Mouse (Mus musculus) small intestine, adult 2 months (tissue): Measurements from ENCODE around the gene Galnt7. TPM values are rescaled to one million over a fixed set of nuclear protein-coding genes. Genes with fewer than 3 reads are reported as not detected.

Experiments used
- H3K27ac ChIP-seq: fragments of 200-500 bp; 2 replicates; pipeline ENCODE4 v1.5.1; 2012; ENCODE audit warnings: low read depth, low read length, control low read depth, inconsistent platforms; ENCODE audit not compliant: insufficient read depth
- H3K27me3 ChIP-seq: fragments of 200-500 bp; 2 replicates; pipeline ENCODE4 v1.6.1; 2012; ENCODE audit warnings: mild to moderate bottlenecking, moderate library complexity, low read length, inconsistent platforms; ENCODE audit not compliant: control insufficient read depth, insufficient read depth
- H3K36me3 ChIP-seq: fragments of 200-500 bp; 2 replicates; pipeline ENCODE4 v1.6.1; 2012; ENCODE audit warnings: mild to moderate bottlenecking, low read length, control low read depth, inconsistent platforms; ENCODE audit not compliant: control insufficient read depth, insufficient read depth
- H3K4me1 ChIP-seq: fragments of 200-500 bp; 2 replicates; pipeline ENCODE4 v1.6.1; 2012; ENCODE audit warnings: low read length, inconsistent platforms, mixed read lengths; ENCODE audit not compliant: control insufficient read depth, insufficient read depth, insufficient read length
- H3K4me3 ChIP-seq: fragments of 200-500 bp; 2 replicates; pipeline ENCODE4 v1.5.1; 2012; ENCODE audit warnings: low read depth, mild to moderate bottlenecking, control low read depth, inconsistent platforms, low read length, moderate library complexity
- CTCF ChIP-seq: fragments of 200-500 bp; IDR thresholded peaks from 2 replicates; pipeline ENCODE4 v1.5.1; 2012; ENCODE audit warnings: low read depth, mild to moderate bottlenecking, control low read depth, inconsistent platforms, low read length, moderate library complexity, mixed read lengths; ENCODE audit not compliant: insufficient replicate concordance, insufficient read length; ENCODE audit errors: extremely low read depth
- POLR2A ChIP-seq: fragments of 200-500 bp; IDR thresholded peaks from 2 replicates; pipeline ENCODE4 v1.6.1; 2012; ENCODE audit warnings: low read depth, mild to moderate bottlenecking, control low read depth, inconsistent platforms, low read length, moderate library complexity
- WGBS: fragments of 180-500 bp; shearing (Covaris S2); methylation state at CpG from one replicate; pipeline ENCODE4 v1.1.7; 2018; 5-methylcytosine and 5-hydroxymethylcytosine counted together
- polyA plus RNA-seq: library from polyadenylated mRNA; depleted of rRNA; stranded (reverse); fragments of >200 nt; gene quantifications from 2 replicates; pipeline ENCODE4 v1.2.3, GENCODE M21; 2012

Gene Galnt7
- polyA plus RNA-seq, 1 experiment, result 3.7 TPM

DNA sequence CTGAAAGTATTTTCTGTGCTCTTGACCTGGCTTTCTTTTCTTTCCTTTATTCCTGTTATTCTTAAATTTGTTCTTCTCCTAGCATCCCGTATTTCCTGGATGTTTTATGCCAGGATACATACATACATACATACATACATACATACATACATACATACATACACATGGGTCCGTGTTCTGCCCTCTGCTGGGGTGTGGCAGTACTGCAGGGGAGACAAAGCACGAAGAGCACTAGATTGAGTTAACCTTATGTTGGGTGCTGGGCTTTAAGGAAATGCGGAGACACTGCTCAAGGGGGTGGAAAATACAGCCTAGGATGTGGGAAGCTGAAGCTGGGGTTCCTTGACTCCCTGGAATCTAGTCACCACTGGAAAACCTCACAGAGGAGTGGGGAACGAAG, 149.2 kb downstream of the Galnt7 start:
- Histone ChIP-seq H3K4me3 (no peak overlapping the region), H3K36me3 (no peaks in the 10 kb centered on the region), H3K27ac (no peak overlapping the region), H3K4me1 (peaks cover 9% of the 10 kb centered on the region; the same call in 1 of the 2 replicates), H3K27me3 (no peaks in the 10 kb centered on the region)
- 45% methylated on average over 5 of the region's 5 CpGs for WGBS
- TF ChIP-seq POLR2A, result no peak
- peak; percentile 77; the same call in 1 of the 2 replicates for TF ChIP-seq CTCF

DNA sequence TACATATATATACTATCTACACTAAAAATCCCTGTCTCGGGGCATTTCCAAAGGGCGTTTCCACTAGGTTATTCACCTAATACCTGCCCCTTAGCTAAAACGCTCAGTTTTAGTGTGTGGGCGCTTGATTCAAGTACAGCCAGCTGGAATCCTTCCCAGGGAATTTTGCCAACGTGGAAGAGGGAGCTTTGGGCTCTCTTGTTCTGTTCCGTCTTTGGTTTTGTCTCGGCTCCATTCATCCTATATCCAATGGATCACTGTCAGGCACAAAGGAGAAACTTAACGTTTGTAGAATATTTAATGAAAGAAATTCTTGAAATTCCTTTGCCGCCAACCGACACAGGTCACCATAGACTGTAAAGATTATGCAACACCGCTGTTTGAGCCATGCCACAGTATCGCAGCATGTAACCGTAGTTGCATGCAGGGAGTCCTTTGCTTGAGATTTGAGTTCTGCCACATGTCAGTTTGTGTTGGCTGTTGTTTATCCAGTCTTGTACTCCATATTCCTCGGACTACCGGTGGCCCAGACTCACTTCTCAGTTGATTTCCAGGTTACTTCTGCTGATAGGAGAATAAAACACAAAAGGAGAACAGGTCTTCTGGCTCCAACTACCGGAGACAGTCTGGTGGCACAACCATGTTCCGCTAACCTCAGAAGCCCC, 153.9 kb downstream of the Galnt7 start:
- Histone ChIP-seq H3K27ac (0 out of 2 replicates have a peak overlapping the region, but pooled peaks have one; percentile 15), H3K4me1 (peaks cover 5% of the 10 kb centered on the region; the same call in 1 of the 2 replicates), H3K36me3 (no peaks in the 10 kb centered on the region), H3K27me3 (no peaks in the 10 kb centered on the region), H3K4me3 (peak overlapping the region; percentile 15; the same call in 1 of the 2 replicates)
- TF ChIP-seq CTCF (no peak), POLR2A (no peak)
- 22% methylated on average over 17 of the region's 17 CpGs for WGBS

DNA sequence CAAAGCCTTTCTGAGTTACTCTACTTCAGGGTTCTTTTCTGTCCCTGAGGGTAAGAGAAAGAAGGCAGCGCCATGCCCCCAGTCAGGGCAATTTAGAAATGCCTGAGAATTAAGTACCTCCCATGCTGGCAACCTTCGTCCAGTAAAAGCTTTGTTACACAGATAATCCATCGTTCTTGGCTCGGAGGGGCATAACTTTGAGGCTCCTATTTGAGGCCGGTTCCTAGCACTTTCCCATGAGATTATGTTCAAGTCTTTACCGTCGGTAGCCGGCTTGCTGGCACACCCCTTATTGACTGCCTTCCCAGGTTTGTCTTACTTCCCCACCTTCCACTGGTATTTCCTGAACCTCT, 154.4 kb downstream of the Galnt7 start:
- Histone ChIP-seq H3K4me3 (no peak overlapping the region), H3K36me3 (no peaks in the 10 kb centered on the region), H3K4me1 (peaks cover 5% of the 10 kb centered on the region; the same call in 1 of the 2 replicates), H3K27me3 (no peaks in the 10 kb centered on the region), H3K27ac (no peak overlapping the region)
- TF ChIP-seq POLR2A (no peak), CTCF (no peak)
- WGBS, result 25% methylated on average over 8 of the region's 8 CpGs

DNA sequence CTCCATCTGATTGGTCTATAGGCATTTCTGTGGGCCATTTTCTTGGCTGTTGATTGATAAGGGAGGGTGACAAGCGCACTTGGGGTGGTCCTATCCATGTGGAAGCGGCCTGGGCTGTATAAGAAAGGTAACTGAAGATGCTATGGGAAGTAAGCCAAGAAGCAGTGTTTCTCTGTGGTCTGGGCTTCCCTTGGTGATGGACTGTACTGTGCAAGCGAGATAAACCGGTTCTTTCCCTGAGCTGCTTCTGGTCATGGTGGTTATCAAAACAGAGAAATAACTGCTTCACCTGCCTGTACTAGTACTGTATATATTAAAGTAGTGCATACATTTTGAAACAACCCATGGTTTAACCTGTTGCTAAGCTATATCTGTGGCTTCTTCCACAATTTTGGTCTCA, 161.0 kb downstream of the Galnt7 start:
- Histone ChIP-seq H3K36me3 (no peaks in the 10 kb centered on the region), H3K4me1 (peaks cover 6% of the 10 kb centered on the region; the same call in 1 of the 2 replicates), H3K4me3 (no peak overlapping the region), H3K27me3 (no peaks in the 10 kb centered on the region), H3K27ac (no peak overlapping the region)
- TF ChIP-seq POLR2A (no peak), CTCF (no peak)
- WGBS, result 89% methylated on average over 4 of the region's 4 CpGs

DNA sequence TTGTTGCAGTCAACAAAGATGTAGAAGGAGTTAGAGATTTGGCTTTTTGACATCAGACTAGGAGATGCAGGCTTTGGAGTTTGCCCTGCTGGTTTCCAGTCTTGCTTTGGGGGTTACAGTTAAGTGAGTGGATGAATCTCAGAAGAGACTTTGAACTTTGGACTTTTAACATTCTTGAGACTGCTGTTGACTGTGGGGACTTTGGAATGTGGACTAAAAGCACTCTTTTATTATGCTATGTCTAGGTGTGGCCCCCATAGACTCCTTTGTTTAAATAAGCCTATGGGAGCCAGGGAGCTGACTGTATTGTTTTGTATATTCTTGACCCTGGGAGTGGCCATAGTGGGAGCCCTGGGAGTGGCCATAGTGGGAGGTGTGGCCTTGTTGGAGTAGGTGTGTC, 162.9 kb downstream of the Galnt7 start:
- TF ChIP-seq POLR2A (no peak), CTCF (no peak)

DNA sequence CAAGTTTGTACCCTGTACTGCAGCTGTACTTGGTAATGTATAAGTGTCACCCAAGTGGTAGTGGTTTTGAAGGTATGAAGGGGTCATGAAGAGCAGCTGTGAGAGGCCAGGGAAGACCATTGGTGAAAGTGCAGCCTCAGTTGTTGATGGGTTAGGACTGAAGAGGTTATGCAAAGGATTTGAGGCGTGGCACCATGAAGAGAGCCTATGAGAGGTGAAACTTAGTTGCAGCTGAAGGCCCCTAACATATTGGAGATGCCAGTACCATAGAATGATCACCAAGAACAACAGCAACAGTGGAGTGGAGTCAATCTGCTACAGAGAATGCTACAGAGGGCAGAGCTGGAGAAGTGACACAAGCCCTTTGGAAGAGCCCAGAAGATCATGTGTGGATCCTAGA, 163.5 kb downstream of the Galnt7 start:
- H3K4me1 ChIP-seq, result peaks cover 6% of the 10 kb centered on the region; the same call in 1 of the 2 replicates
- peak overlapping the region; percentile 71 for H3K27ac ChIP-seq
- no peaks in the 10 kb centered on the region for H3K27me3 ChIP-seq
- no peak overlapping the region for H3K4me3 ChIP-seq
- 94% methylated on average over 1 of the region's 1 CpGs for WGBS
- TF ChIP-seq CTCF (no peak), POLR2A (no peak)
- H3K36me3 ChIP-seq, result no peaks in the 10 kb centered on the region

More for the DNA sequence above, 162.9 kb downstream of the Galnt7 start:
- Histone ChIP-seq H3K4me3 (no peak overlapping the region), H3K27ac (peak overlapping the region; percentile 71), H3K27me3 (no peaks in the 10 kb centered on the region), H3K4me1 (peaks cover 6% of the 10 kb centered on the region; the same call in 1 of the 2 replicates), H3K36me3 (no peaks in the 10 kb centered on the region)

DNA sequence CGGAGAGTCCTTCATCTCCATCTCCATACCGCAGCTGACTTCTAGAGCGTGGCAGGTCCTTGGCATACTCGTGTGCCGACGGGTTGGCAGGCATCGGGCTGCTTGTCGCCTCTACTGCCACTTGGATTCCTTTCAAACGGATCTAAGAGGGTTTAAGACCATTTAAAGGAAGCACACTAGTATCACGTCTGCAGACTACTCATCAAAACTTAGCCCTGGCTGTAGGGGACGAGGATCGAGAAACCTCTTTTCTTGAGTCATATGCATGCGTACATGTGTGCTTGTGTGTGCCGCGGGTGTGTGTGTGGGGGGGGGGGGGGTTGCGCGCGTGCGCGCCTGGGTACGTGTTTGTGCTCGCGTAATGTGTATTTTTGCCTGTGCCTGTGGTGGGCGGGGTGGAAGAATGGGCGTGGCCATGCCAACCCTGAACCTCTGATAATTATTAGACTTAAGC, 164.5 kb downstream of the Galnt7 start:
- under 1% methylated on average over 25 of the region's 25 CpGs for WGBS
- no peaks in the 10 kb centered on the region for H3K27me3 ChIP-seq
- peak overlapping the region; percentile 87 for H3K4me3 ChIP-seq
- H3K4me1 ChIP-seq, result peaks cover 6% of the 10 kb centered on the region; the same call in 1 of the 2 replicates
- H3K27ac ChIP-seq, result peak overlapping the region; percentile 86
- H3K36me3 ChIP-seq, result no peaks in the 10 kb centered on the region
- no peak for TF ChIP-seq CTCF
- no peak for TF ChIP-seq POLR2A
